Mouse (Mus musculus) neural tube, embryonic 13.5 days (tissue): ENCODE results near the gene Cemip. TPM values are rescaled to one million over a fixed set of nuclear protein-coding genes. Genes with fewer than 3 reads are reported as not detected.

Experiments used
- ATAC-seq: fragments of 200-750 bp; cut with Nextera tagmentation; 2 replicates; pipeline ENCODE4 v1.8.0; 2017; ENCODE audit warnings: low read depth, mild to moderate bottlenecking, moderate TSS enrichment, moderate library complexity
- H3K27ac ChIP-seq: fragments of 300-500 bp; sonication (generic); replicated peaks from 2 replicates; pipeline ENCODE4 v1.5.1; 2015; ENCODE audit warnings: moderate library complexity, mild to moderate bottlenecking, inconsistent platforms
- H3K27me3 ChIP-seq: fragments of 300-500 bp; sonication (generic); 2 replicates; pipeline ENCODE4 v1.6.1; 2015; ENCODE audit warnings: mild to moderate bottlenecking, inconsistent platforms
- H3K36me3 ChIP-seq: fragments of 300-500 bp; sonication (generic); 2 replicates; pipeline ENCODE4 v1.6.1; 2015; ENCODE audit warnings: mild to moderate bottlenecking, inconsistent platforms
- H3K4me1 ChIP-seq: fragments of 300-500 bp; sonication (generic); replicated peaks from 2 replicates; pipeline ENCODE4 v1.6.1; 2015; ENCODE audit warnings: inconsistent platforms
- H3K4me2 ChIP-seq: fragments of 300-500 bp; sonication (generic); 2 replicates; pipeline ENCODE4 v1.6.1; 2015; ENCODE audit warnings: inconsistent platforms, mild to moderate bottlenecking, moderate library complexity
- H3K4me3 ChIP-seq: fragments of 300-500 bp; sonication (generic); 2 replicates; pipeline ENCODE4 v1.5.1; 2015; ENCODE audit warnings: mild to moderate bottlenecking, inconsistent platforms
- H3K9ac ChIP-seq: fragments of 300-500 bp; sonication (generic); 2 replicates; pipeline ENCODE4 v1.6.1; 2015; ENCODE audit warnings: moderate library complexity, mild to moderate bottlenecking, inconsistent platforms
- H3K9me3 ChIP-seq: fragments of 300-500 bp; sonication (generic); 2 replicates; pipeline ENCODE4 v1.6.1; 2016; ENCODE audit warnings: inconsistent platforms
- WGBS: fragments of 180-500 bp; shearing (Covaris S2); methylation state at CpG from one replicate; pipeline ENCODE4 v1.1.7; 2015; 5-methylcytosine and 5-hydroxymethylcytosine counted together
- polyA plus RNA-seq: library from polyadenylated mRNA; unstranded; fragments of >200 nt; fragmentation: Nextera tagmentation; extraction: Ambion mirVana; gene quantifications from 2 replicates; pipeline ENCODE4 v1.2.1, GENCODE M21; 2015

Cemip gene
- polyA plus RNA-seq, 1 experiment from 2014 or later, result 0.59 TPM

GRCm38 (mm10) chr7:84088191-84088590 lies 1.9 kb upstream of the Cemip start:
- Histone ChIP-seq H3K9me3 (no peaks in the 10 kb centered on the region), H3K4me1 (peaks cover 14% of the 10 kb centered on the region), H3K4me3 (no peak overlapping the region), H3K27ac (no peak overlapping the region), H3K4me2 (no peak overlapping the region), H3K9ac (no peak overlapping the region), H3K36me3 (no peaks in the 10 kb centered on the region), H3K27me3 (peaks cover 39% of the 10 kb centered on the region)
- WGBS, result 74% methylated on average over 3 of the region's 3 CpGs
- ATAC-seq, result no peak

GRCm38 (mm10) chr7:84085049-84085945 lies 1.0 kb downstream of the Cemip start:
- H3K4me1 ChIP-seq, result peaks cover 14% of the 10 kb centered on the region
- H3K4me3 ChIP-seq, result peak overlapping the region; percentile 53
- no peaks in the 10 kb centered on the region for H3K36me3 ChIP-seq
- peaks cover 47% of the 10 kb centered on the region for H3K27me3 ChIP-seq
- H3K27ac ChIP-seq, result no peak overlapping the region
- peak overlapping the region; percentile 68 for H3K9ac ChIP-seq
- ATAC-seq, result peak; percentile 36; the same call in 1 of the 2 replicates
- WGBS, result 5% methylated on average over 39 of the region's 39 CpGs
- H3K9me3 ChIP-seq, result no peaks in the 10 kb centered on the region
- peak overlapping the region; percentile 89 for H3K4me2 ChIP-seq

- no peaks in the 10 kb centered on the region for H3K9me3 ChIP-seq
- H3K4me1 ChIP-seq, result no peaks in the 10 kb centered on the region
- H3K27ac ChIP-seq, result no peak overlapping the region
- H3K36me3 ChIP-seq, result no peaks in the 10 kb centered on the region
- no peak overlapping the region for H3K9ac ChIP-seq
- H3K4me3 ChIP-seq, result no peak overlapping the region
- ATAC-seq, result no peak
- H3K27me3 ChIP-seq, result 0 out of 2 replicates have a peak, but pooled peaks cover under 1% of the 10 kb centered on the region
- H3K4me2 ChIP-seq, result no peak overlapping the region
- WGBS, result 74% methylated on average over 7 of the region's 7 CpGs
Measured at GRCm38 (mm10) chr7:84077257-84078013, 8.9 kb downstream of the Cemip start.

- 67% methylated on average over 8 of the region's 8 CpGs for WGBS
- no peak overlapping the region for H3K27ac ChIP-seq
- no peak overlapping the region for H3K9ac ChIP-seq
- no peaks in the 10 kb centered on the region for H3K9me3 ChIP-seq
- no peaks in the 10 kb centered on the region for H3K27me3 ChIP-seq
- H3K4me2 ChIP-seq, result no peak overlapping the region
- no peak overlapping the region for H3K4me3 ChIP-seq
- no peaks in the 10 kb centered on the region for H3K36me3 ChIP-seq
- no peaks in the 10 kb centered on the region for H3K4me1 ChIP-seq
- no peak for ATAC-seq
Measured at GRCm38 (mm10) chr7:84074266-84074665, 12.0 kb downstream of the Cemip start.

- WGBS, result 90% methylated on average over 3 of the region's 3 CpGs
- no peak overlapping the region for H3K4me3 ChIP-seq
- no peaks in the 10 kb centered on the region for H3K36me3 ChIP-seq
- ATAC-seq, result no peak
- no peak overlapping the region for H3K27ac ChIP-seq
- H3K4me1 ChIP-seq, result no peaks in the 10 kb centered on the region
- H3K9me3 ChIP-seq, result no peaks in the 10 kb centered on the region
- H3K27me3 ChIP-seq, result no peaks in the 10 kb centered on the region
- no peak overlapping the region for H3K9ac ChIP-seq
- no peak overlapping the region for H3K4me2 ChIP-seq
Measured at GRCm38 (mm10) chr7:84073856-84074255, 12.4 kb downstream of the Cemip start.

GRCm38 (mm10) chr7:84068931-84069330 lies 17.4 kb downstream of the Cemip start:
- no peak overlapping the region for H3K27ac ChIP-seq
- 86% methylated on average over 5 of the region's 5 CpGs for WGBS
- no peaks in the 10 kb centered on the region for H3K4me1 ChIP-seq
- no peak overlapping the region for H3K4me2 ChIP-seq
- no peaks in the 10 kb centered on the region for H3K27me3 ChIP-seq
- no peak overlapping the region for H3K4me3 ChIP-seq
- ATAC-seq, result no peak
- no peaks in the 10 kb centered on the region for H3K9me3 ChIP-seq
- no peak overlapping the region for H3K9ac ChIP-seq
- no peaks in the 10 kb centered on the region for H3K36me3 ChIP-seq

- Histone ChIP-seq H3K4me1 (no peaks in the 10 kb centered on the region), H3K36me3 (no peaks in the 10 kb centered on the region), H3K4me2 (no peak overlapping the region), H3K27me3 (no peaks in the 10 kb centered on the region), H3K9me3 (no peaks in the 10 kb centered on the region), H3K27ac (no peak overlapping the region), H3K9ac (no peak overlapping the region), H3K4me3 (no peak overlapping the region)
- WGBS, result 93% methylated on average over 7 of the region's 7 CpGs
- ATAC-seq, result no peak
Measured at GRCm38 (mm10) chr7:84059799-84060198, 26.5 kb downstream of the Cemip start.

GRCm38 (mm10) chr7:84055961-84056629 lies 30.2 kb downstream of the Cemip start:
- Histone ChIP-seq H3K27ac (no peak overlapping the region), H3K4me1 (no peaks in the 10 kb centered on the region), H3K9me3 (no peaks in the 10 kb centered on the region), H3K4me2 (no peak overlapping the region), H3K36me3 (no peaks in the 10 kb centered on the region), H3K27me3 (no peaks in the 10 kb centered on the region), H3K4me3 (no peak overlapping the region), H3K9ac (no peak overlapping the region)
- WGBS, result 81% methylated on average over 7 of the region's 7 CpGs
- no peak for ATAC-seq

- no peak for ATAC-seq
- no peak overlapping the region for H3K4me3 ChIP-seq
- no peak overlapping the region for H3K9ac ChIP-seq
- H3K27ac ChIP-seq, result no peak overlapping the region
- 95% methylated on average over 7 of the region's 7 CpGs for WGBS
- no peaks in the 10 kb centered on the region for H3K4me1 ChIP-seq
- H3K4me2 ChIP-seq, result no peak overlapping the region
- no peaks in the 10 kb centered on the region for H3K36me3 ChIP-seq
- no peaks in the 10 kb centered on the region for H3K9me3 ChIP-seq
- H3K27me3 ChIP-seq, result no peaks in the 10 kb centered on the region
Measured at GRCm38 (mm10) chr7:84053856-84054255, 32.4 kb downstream of the Cemip start.

GRCm38 (mm10) chr7:84051423-84051822 lies 34.9 kb downstream of the Cemip start:
- Histone ChIP-seq H3K27me3 (no peaks in the 10 kb centered on the region), H3K27ac (no peak overlapping the region), H3K36me3 (no peaks in the 10 kb centered on the region), H3K9me3 (no peaks in the 10 kb centered on the region), H3K4me3 (no peak overlapping the region), H3K4me1 (no peaks in the 10 kb centered on the region), H3K9ac (no peak overlapping the region), H3K4me2 (no peak overlapping the region)
- WGBS, result 86% methylated on average over 4 of the region's 4 CpGs
- ATAC-seq, result no peak

GRCm38 (mm10) chr7:84045546-84045945 lies 40.8 kb downstream of the Cemip start:
- no peaks in the 10 kb centered on the region for H3K36me3 ChIP-seq
- 90% methylated on average over 4 of the region's 4 CpGs for WGBS
- H3K9ac ChIP-seq, result no peak overlapping the region
- H3K27ac ChIP-seq, result no peak overlapping the region
- H3K4me1 ChIP-seq, result no peaks in the 10 kb centered on the region
- no peaks in the 10 kb centered on the region for H3K27me3 ChIP-seq
- H3K4me2 ChIP-seq, result no peak overlapping the region
- no peak for ATAC-seq
- no peak overlapping the region for H3K4me3 ChIP-seq
- no peaks in the 10 kb centered on the region for H3K9me3 ChIP-seq
